Mouse (Mus musculus): Measurements from ENCODE around the gene Vmn2r29.
"Not testable (repeated sequence)": the region's sequence is repeated elsewhere in the genome, so short reads cannot be mapped to it uniquely, and the experiment has no call there.

The Vmn2r29 gene

GRCm38 (mm10) chr7:7247228-7247627 is at the start of gene Vmn2r29:
TSS of gene Vmn2r29 (minus strand) at chr7:7247328.
- not testable (repeated sequence) for DNase-seq (ENCODE audit: low read depth in 1 of 2, low spot score in 2 of 2)

GRCm38 (mm10) chr7:7295595-7295994 is 48.5 kb upstream of the Vmn2r29 start:
- DNase-seq (ENCODE audit: low read depth in 1 of 2, low spot score in 2 of 2) = peak in 1 of 2 experiments; percentile 56

GRCm38 (mm10) chr7:7281383-7281782 is 34.3 kb upstream of the Vmn2r29 start:
- DNase-seq (ENCODE audit: low read depth in 1 of 2, low spot score in 2 of 2) = peak; percentile 34 to 44

- DNase-seq (ENCODE audit: low read depth in 1 of 2, low spot score in 2 of 2) = peak; percentile 69 to 90
Observed at GRCm38 (mm10) chr7:7277966-7278567, 30.9 kb upstream of the Vmn2r29 start, which contains the start of gene Gm45844. TSS of gene Gm45844 (minus strand) at chr7:7278289.

GRCm38 (mm10) chr7:7277556-7277955 is 30.4 kb upstream of the Vmn2r29 start:
- not testable (repeated sequence) for DNase-seq (ENCODE audit: low read depth in 1 of 2, low spot score in 2 of 2)

- peak in 1 of 2 experiments; percentile 4 for DNase-seq (ENCODE audit: low read depth in 1 of 2, low spot score in 2 of 2)
Observed at GRCm38 (mm10) chr7:7209313-7210151, 37.6 kb downstream of the Vmn2r29 start, which contains the start of gene Zfp772. TSS of gene Zfp772 (minus strand) at chr7:7209998.

GRCm38 (mm10) chr7:7188191-7188942 is 58.8 kb downstream of the Vmn2r29 start:
- DNase-seq (ENCODE audit: low read depth in 1 of 2, low spot score in 2 of 2) = peak; percentile 9

- DNase-seq (ENCODE audit: low read depth in 1 of 2, low spot score in 2 of 2) = no peak
Observed at GRCm38 (mm10) chr7:7187417-7188190, 59.5 kb downstream of the Vmn2r29 start.

- no peak for DNase-seq (ENCODE audit: low read depth in 1 of 2, low spot score in 2 of 2)
Observed at GRCm38 (mm10) chr7:7185897-7186296, 61.2 kb downstream of the Vmn2r29 start.
